Mouse (Mus musculus): ENCODE results near the gene Zfp84. TPM values are rescaled to one million over a fixed set of nuclear protein-coding genes. Genes with fewer than 3 reads are reported as not detected.

Gene Zfp84
- polyA plus RNA-seq (2015; fragmentation: Illumina TruSeq; extraction: RNeasy Lipid Tissue Mini Kit (QIAGEN cat#74804); ENCODE audit: insufficient read depth, low replicate concordance) = 18.8 TPM

GRCm38 (mm10) chr7:29768090-29768900, at the start of gene Zfp84:
Gene Zfp84, plus strand, starts transcription at chr7:29768552.

DNA sequence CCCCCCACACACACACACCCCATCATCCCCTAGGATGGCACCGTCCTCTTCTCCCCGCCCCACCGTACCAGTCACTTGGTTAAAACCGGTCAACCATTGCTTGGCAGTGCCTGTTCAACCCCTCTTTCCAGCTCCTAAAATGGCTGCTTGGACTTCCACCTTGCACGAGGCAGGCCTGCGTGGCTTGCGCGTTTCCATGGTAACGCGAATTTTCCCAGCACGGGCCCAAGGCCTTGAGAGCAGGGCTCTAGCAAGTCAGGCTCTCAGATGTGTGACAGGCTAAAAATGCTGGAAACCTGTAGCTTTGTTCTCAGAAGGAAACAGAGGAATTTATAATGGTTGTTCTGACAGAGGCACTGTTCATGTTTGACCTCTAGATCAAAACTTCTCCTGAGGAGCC, 41.5 kb upstream of the Zfp84 start, which contains the start of gene Catsperg2:
TSS of gene Catsperg2 (minus strand) at position 173 of the 400 bp plus-strand sequence.

DNA sequence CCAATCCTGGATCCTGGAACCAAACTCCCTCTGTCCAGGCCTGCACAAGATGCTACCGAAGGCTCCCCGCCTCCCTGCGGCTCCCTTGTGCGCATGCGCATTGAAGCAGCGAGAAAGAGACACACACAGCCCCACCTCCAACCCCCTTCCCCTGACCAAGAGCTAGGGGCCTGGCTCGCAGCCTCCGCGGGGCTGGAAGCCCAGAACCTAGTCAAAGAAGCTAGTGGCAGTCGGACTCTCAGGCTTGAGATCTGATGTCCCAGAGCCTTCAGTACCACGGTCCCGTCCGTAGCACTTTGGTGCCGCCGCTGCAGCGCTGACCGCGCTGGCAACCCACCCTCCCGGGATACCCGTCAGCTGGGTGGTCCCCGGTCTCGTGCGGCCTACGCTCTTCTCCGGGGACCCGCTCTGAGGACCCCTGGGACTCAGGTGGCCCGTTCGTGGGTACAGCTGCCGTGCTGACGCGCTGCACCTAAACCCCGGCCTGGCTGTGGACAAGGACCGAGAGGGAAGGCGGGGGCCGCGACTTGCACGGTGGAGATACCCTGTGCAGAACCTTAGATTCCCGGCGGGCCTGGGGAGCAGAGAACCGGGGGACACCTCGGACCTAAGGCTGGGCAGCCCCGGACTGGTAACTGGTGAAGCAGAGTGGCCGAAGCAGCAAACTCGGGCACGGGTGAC, 15.7 kb downstream of the Zfp84 start, which contains the start of gene Zfp30:
TSS of gene Zfp30 (plus strand) at position 128 of the 681 bp plus-strand sequence.

GRCm38 (mm10) chr7:29815910-29816429, 47.6 kb downstream of the Zfp84 start, which contains the start of gene Zfp790:
Gene Zfp790, plus strand, starts transcription at chr7:29816114.

Other genes with a start within 250 kb of the Zfp84 start
- 5.5 TPM for gene Sipa1l3, start 249.9 kb upstream of the Zfp84 start, polyA plus RNA-seq (2015; fragmentation: Illumina TruSeq; extraction: RNeasy Lipid Tissue Mini Kit (QIAGEN cat#74804); ENCODE audit: insufficient read depth, low replicate concordance)
- not detected for gene Catsperg2, start 41.5 kb upstream of the Zfp84 start, polyA plus RNA-seq (2015; fragmentation: Illumina TruSeq; extraction: RNeasy Lipid Tissue Mini Kit (QIAGEN cat#74804); ENCODE audit: insufficient read depth, low replicate concordance)
- 0.55 TPM for gene Zfp30, start 15.4 kb downstream of the Zfp84 start, polyA plus RNA-seq (2015; fragmentation: Illumina TruSeq; extraction: RNeasy Lipid Tissue Mini Kit (QIAGEN cat#74804); ENCODE audit: insufficient read depth, low replicate concordance)
- gene Zfp790, start 47.6 kb downstream of the Zfp84 start, polyA plus RNA-seq (2015; fragmentation: Illumina TruSeq; extraction: RNeasy Lipid Tissue Mini Kit (QIAGEN cat#74804); ENCODE audit: insufficient read depth, low replicate concordance) = 14.7 TPM
- 6.4 TPM for gene Zfp940, start 85.1 kb downstream of the Zfp84 start, polyA plus RNA-seq (2015; fragmentation: Illumina TruSeq; extraction: RNeasy Lipid Tissue Mini Kit (QIAGEN cat#74804); ENCODE audit: insufficient read depth, low replicate concordance)
- 30.2 TPM for gene Zfp420, start 91.4 kb downstream of the Zfp84 start, polyA plus RNA-seq (2015; fragmentation: Illumina TruSeq; extraction: RNeasy Lipid Tissue Mini Kit (QIAGEN cat#74804); ENCODE audit: insufficient read depth, low replicate concordance)
- gene Zfp27, start 138.0 kb downstream of the Zfp84 start, polyA plus RNA-seq (2015; fragmentation: Illumina TruSeq; extraction: RNeasy Lipid Tissue Mini Kit (QIAGEN cat#74804); ENCODE audit: insufficient read depth, low replicate concordance) = 6.2 TPM
- gene Zfp383, start 139.7 kb downstream of the Zfp84 start, polyA plus RNA-seq (2015; fragmentation: Illumina TruSeq; extraction: RNeasy Lipid Tissue Mini Kit (QIAGEN cat#74804); ENCODE audit: insufficient read depth, low replicate concordance) = 9.2 TPM
- gene Zfp74, start 185.5 kb downstream of the Zfp84 start, polyA plus RNA-seq (2015; fragmentation: Illumina TruSeq; extraction: RNeasy Lipid Tissue Mini Kit (QIAGEN cat#74804); ENCODE audit: insufficient read depth, low replicate concordance) = 7.3 TPM
- gene Zfp568, start 215.4 kb downstream of the Zfp84 start, polyA plus RNA-seq (2015; fragmentation: Illumina TruSeq; extraction: RNeasy Lipid Tissue Mini Kit (QIAGEN cat#74804); ENCODE audit: insufficient read depth, low replicate concordance) = 11.5 TPM